Mouse (Mus musculus) T-helper 17 cell (primary cell): ENCODE results near the gene Gm12258.
"Not testable (repeated sequence)": the region's sequence is repeated elsewhere in the genome, so short reads cannot be mapped to it uniquely, and the experiment has no call there.

Experiments
- in situ Hi-C, 2 experiments: fragments of 300-600 bp; cut with MboI, MseI; formaldehyde crosslinking; loops; 1 replicate in 1 of 2; 2 replicates in 1 of 2; pipeline ENCODE4 v1.15.1; 2025; ENCODE audit warnings: high pct_unique_total_duplicates in 2 of 2

Gene Gm12258

DNA sequence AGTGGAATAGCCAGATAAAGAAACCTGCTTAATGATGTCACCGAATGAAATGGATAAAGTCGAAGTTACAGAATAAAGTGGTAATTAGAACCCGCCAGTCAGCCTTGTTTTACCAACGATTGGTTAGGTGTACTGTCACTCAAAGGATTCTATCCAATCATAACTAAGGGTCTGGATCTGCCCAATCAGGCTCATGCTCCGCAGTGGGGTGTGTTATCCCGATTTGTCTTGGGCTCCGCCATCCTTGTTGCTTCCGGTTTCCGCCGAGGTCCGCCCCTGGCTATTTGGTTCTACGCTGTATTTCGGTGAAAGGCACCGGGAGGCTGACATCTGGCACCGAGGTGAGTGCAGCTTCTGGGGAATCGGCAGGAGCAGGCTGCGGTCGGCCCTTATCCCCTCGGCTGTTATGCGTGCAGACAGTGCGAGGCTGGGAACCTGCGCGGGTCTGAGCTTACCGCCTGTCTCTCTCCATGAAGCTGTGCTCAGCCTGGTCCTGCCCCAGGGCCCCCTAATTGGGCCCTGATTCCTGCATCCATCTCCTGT is at the start of gene Gm12258:
Gene Gm12258 (plus strand): TSS at position 240 of the 543 bp plus-strand sequence.
- in situ Hi-C loops, result no loop called here

DNA sequence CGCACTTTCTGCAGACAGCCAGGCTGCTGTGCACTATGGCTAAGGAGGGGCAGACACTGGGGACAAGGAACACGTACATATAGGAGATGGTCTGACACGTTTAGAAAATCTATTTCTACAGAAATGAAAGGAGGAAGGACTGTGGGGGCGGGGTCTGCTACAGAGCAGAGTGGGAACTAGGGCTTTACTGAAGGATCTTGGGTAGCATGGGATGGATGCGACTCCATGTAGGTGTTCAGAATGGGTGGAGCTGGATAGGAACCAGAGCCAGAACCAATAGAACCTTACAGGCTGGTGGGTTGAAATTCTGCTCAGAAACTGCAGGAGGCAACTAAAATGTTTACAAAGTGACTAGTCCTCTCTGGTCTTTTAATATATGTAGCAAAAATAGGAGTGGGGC is 47.2 kb upstream of the Gm12258 start:
- in situ Hi-C loops, result loop anchor here in 1 of 2 experiments (10.0 kb wide), 1 partner anchor 805 kb away; no protein-coding TSS in a partner anchor

- in situ Hi-C loops, result no loop called here
Measured at GRCm38 (mm10) chr11:58801558-58802228, 45.3 kb upstream of the Gm12258 start, which contains the start of gene Fam183b. Gene Fam183b (minus strand): TSS chr11:58801960.

GRCm38 (mm10) chr11:58803871-58804270 is 43.1 kb upstream of the Gm12258 start:
- in situ Hi-C loops, result no loop called here

- in situ Hi-C loops, result no loop called here
Measured at GRCm38 (mm10) chr11:58804393-58804792, 42.6 kb upstream of the Gm12258 start.

DNA sequence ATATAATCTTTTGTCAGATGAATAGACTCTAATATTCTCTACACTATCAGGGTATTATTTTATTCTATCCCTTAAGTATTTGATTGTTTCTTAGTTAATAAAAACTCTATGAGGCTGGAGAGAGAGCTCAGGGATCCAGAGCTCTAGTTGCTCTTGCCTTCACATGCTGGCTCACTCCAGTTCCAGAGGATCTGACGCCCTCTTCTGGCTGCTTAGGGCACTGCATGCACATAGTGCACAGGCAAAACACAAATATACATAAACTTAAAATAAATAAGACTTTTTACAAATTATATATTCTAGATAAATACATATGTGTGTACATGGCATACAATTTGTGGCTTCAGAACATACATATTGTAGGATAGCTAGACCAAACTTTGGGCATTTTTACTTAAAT is 35.0 kb upstream of the Gm12258 start:
- in situ Hi-C loops, result no loop called here

GRCm38 (mm10) chr11:58814700-58815099 is 32.3 kb upstream of the Gm12258 start, which contains the start of gene Olfr313:
Gene Olfr313 (plus strand): TSS chr11:58815000.
- in situ Hi-C loops, result not testable (repeated sequence)

DNA sequence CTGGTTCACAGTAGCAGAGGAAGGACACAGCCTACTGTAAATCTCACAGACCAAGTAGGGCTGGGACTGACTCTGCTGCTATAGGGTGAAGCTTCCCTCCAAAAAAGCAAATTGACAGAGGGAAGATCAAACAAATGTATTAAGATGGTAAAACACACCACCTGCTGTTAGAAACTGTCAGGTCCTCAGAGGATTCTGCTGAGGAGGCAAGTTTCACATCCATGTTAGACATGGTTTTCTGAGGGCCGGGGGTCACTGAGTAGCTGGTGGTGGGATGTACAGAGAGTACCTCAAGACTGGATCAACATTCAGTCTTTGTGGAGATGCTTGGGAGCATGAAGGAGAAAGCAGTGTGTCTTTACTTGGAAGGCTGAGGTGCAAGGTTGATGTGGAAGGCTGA is 31.3 kb upstream of the Gm12258 start:
- in situ Hi-C loops, result no loop called here

GRCm38 (mm10) chr11:58828937-58829336 is 18.0 kb upstream of the Gm12258 start, which contains the start of gene Olfr312:
Gene Olfr312 (plus strand): TSS chr11:58829237.
- in situ Hi-C loops, result not testable (repeated sequence)

DNA sequence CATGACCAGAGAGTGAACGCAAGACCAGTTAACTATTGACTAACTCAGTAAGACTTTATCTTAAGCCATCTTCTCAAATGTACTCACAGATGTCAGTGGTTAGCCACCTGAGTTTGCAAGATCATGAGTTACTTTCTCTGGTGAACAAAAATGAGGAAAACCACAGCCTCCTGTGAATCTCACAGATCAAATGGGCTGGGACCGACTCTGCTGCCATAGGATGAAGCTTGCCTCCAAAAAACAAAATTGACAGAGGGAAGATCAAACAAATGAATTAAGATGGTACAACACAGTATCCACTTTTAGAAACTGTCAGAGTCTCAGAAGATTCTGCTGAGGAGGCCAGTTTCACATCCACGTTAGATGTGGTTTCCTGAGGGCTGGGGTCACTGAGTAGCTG is 17.2 kb upstream of the Gm12258 start:
- in situ Hi-C loops, result no loop called here

DNA sequence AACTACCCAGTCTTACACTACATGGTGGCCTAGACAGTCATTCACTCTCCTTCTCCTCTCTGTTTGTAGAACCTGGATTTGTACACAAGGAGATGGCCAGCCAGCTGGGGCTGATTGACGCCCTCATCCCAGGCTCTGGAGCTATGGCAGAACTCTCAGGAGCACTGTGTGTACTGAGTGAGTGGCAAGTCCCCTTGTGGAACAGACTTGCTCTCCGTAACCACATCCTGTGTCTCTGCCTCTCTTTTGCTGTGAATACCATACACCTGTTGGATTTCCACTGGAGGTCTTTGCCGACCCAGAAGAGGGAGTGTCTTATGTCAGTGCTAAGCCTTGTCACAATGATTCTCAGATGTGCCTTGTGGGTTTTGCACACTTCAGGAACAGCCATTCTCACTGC is 14.4 kb upstream of the Gm12258 start:
- in situ Hi-C loops, result not testable (repeated sequence)

DNA sequence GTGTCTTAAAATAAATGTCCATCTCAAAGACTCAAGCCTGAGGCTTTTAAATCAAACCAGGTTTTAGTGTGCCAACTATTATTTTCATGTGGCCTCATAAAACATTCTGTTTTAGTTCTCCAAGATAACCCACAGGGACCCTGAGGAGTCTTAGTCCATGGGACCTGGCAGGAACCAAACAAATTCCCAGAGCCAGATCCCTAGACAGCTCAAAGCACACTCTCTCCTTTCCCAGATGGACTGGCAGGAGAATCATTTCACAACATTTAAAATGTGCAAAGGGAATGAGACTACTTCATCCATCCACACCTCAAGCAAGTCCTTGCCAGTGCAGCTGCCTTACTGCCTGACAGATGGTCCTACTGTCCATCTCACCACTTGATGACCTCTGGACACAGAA is 8.0 kb upstream of the Gm12258 start, which contains the start of gene Olfr311:
Gene Olfr311 (plus strand): TSS at position 301 of the 400 bp plus-strand sequence.
- in situ Hi-C loops, result not testable (repeated sequence)

DNA sequence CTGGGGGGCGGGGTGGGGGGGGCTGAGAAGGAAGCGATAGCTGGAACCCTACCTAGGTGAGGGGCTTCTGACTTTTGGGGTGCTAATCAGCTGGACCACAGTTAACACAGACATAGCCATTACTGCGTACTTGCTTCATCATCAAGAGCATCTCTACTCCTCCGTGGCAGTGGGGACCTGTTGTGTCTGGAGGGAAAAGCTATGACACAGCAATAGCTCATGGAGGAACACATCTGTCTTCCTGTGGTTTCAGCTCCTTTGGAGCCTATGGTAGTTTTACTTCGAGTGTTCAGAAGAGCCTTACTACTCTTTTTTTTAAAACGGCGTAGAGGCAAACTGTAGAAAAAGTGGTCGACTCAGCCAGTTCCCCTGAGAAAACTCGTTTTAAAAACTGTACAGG is 678 bp downstream of the Gm12258 start:
- in situ Hi-C loops, result no loop called here

DNA sequence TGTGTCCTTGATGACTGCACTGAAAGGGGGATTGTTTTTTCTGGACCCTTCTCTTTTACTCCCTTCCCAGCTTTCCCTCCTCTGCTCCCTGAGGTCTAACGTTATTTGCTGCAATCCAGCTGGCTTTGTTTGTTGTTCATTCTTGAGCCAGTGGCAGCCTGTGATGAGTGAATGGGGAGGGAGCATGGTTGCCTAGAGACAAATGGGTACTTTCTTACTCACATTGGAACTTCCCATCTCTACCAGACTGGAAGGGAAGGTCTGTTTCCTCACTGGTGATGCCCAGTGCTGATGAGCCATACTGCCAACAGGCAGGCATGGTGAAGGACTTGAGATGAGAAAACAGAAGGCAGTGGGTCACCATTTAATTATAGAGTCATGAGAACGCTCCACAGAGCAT is 2.8 kb downstream of the Gm12258 start:
- in situ Hi-C loops, result no loop called here

DNA sequence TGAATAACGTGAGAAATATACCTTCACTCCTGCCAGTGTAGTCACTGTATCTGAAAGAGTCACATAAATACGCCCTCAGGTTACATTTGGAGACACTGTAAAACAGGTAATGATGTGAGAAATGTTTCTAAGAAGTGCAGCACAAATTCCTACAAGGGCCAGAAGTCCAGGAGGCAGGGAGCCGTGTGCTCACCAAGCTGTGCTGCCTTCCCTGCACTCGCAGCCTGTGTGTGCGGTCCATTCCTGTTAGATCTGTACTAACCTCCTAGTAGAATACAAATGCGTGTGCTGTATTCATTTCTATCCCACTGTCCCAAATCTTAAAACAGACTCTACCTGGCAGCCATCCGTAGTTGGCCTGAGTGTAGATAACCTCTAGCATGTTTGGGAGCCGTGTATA is 13.8 kb downstream of the Gm12258 start:
- in situ Hi-C loops, result no loop called here

DNA sequence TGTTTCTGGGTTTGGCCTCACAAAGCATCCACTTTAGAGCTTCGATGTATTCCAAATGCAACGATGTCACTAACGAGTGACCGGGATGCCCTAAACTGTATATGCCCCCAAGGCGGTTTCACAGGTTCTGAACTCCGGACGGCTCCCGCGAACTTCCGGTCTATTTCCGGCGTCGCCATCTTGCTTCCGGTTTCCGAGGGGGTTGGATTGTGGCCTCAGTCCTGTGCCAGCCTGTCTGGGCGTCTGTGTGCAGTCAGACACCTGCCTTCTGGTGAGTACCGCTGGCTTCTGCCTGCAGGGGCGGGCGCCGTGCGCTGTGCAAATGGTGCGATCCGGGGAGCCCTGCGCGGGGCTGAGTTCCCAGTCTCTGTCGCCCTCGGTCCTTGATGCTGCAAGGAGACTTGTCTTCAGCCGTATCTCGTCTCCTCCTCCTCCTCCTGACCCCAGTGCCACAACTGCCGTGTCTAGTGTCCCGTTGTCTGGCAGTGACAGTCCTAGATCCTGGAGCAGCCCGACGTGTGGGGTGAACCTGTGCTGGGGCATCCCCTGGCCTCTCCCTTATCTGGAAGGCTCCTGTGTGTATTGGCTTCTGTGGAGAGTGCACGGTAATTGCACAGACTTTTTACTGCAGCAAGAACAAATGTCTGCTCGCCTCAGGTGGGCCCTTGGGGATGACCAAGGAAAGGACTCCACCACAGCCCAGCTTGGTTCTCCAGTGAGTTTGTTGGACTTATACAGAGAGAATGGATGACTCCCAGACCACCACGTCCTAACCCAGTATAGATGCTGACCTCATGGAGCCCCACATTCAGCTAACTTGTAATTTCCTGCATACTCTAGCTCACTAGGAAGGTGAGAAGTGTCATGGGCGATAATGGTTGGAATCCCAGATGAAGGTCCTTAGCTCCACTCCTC is 20.3 kb downstream of the Gm12258 start, which contains the start of gene 2810021J22Rik:
Gene 2810021J22Rik (plus strand): TSS at position 178 of the 915 bp plus-strand sequence.
- in situ Hi-C loops, result no loop called here

DNA sequence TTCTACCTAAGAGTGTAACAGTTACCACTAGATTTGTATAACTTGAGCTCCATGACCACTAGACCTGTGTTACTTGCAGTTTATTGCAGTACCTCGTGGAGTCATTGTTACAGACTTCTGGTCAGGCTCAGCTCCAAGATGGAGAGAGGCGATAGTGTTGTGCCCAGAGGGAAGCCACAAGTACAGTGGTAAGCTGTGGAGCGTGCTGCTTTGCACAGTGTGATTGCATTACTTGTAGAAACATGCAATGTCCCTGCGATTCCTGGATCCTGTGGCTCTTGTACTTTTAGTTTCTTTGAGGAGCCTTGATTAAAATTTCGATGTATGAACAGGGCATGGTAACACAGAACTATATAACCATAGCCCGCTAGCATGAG is 21.0 kb downstream of the Gm12258 start:
- in situ Hi-C loops, result no loop called here

DNA sequence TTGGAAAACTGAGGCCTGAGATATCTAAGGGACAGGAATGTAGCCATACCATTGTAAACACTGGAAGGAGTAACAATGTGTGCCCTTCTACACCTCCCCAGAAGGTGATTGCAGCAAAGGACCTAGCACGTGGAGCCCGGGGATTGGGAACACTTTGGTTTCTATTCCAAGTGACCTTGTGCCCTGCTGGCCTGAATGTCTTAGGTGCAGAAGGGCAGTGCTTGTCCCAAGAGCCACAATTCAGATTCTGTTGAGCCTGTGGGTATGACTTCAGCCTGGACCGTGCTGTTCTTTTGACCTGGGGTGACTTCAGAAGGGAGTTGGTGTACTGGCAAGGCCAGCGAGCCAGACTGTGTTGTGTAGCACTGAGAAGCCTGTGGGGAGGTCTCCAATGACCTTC is 24.0 kb downstream of the Gm12258 start:
- in situ Hi-C loops, result no loop called here

GRCm38 (mm10) chr11:58883756-58884155 is 36.8 kb downstream of the Gm12258 start:
- in situ Hi-C loops, result no loop called here

- in situ Hi-C loops, result no loop called here
Measured at GRCm38 (mm10) chr11:58890511-58890910, 43.6 kb downstream of the Gm12258 start.

DNA sequence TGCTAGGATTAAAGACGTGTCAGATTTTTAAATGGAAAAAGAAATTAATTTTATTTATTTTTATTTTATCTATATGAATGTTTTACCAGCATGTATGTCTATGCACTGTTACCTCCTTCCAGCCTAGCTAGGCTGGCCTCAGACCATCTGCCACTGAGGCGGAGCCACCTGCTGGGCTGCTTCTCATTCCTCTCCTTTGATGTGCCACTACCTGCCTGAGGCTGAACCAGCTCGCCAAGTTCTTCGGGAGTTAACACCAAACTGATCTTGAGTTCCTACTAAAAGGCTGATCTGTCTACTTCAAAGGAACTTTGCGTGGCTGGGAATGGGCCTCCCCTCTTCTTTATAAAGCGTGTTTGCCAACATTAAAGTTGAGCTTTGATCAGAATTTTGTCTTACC is 47.5 kb downstream of the Gm12258 start:
- in situ Hi-C loops, result no loop called here

DNA sequence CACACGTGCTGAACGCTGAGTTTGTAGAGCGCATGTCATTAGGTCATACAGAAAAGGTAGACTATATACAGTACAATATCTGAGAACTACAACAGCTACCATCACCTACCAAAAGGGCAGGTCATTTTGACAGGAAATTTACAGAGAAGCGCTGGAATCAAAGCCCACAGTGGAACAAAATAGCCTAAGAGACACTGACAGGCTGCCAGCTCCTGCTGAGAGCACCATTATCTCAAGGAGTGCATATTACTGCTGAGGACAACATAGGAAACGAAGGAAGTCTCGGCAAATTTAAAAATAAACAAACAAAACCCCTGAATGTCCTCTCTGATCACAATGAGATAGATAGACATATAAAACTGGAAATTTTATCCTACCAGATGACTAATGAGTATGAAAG is 50.5 kb downstream of the Gm12258 start:
- in situ Hi-C loops, result no loop called here
